Mouse (Mus musculus) bone marrow, adult 2 months (tissue): ENCODE measurements around the gene Krt42.

ENCODE experiments used
- CTCF ChIP-seq: fragments of 200-500 bp; IDR thresholded peaks from 2 replicates; pipeline ENCODE4 v1.5.1; 2011; ENCODE audit warnings: low read length, control low read depth; ENCODE audit not compliant: control insufficient read depth, insufficient read depth
- POLR2A ChIP-seq: fragments of 200-500 bp; IDR thresholded peaks from 2 replicates; pipeline ENCODE4 v1.6.1; 2011; ENCODE audit warnings: low read depth, mild to moderate bottlenecking, control low read depth, low read length, borderline replicate concordance; ENCODE audit not compliant: control insufficient read depth

DNA sequence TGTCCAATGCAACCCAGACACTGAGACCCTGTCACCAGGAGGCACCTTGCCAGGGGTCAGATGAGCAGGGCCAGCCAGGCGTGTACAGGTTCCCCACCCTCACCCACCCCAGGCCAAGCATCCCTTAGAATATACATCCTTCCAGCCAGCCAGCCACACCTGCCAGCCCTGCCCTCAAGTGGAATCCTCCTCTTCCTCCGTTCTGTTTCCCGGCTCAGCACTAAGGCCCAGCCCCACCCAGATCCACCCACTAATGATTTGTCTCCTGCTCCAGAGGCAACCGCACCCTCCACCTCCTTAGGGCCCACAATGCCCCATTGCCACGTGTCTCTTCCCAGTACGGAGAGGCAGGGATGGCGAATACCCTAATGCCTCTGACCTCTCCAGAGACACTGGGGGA is 5.0 kb upstream of the Krt42 start:
- TF ChIP-seq POLR2A (no peak), CTCF (no peak)
